Mouse (Mus musculus) heart, adult 2 months (tissue): Measurements from ENCODE around the gene Smpd1. TPM values are rescaled to one million over a fixed set of nuclear protein-coding genes. Genes with fewer than 3 reads are reported as not detected.
A peak's percentile ranks its signal among the peaks of the same experiment; 100 is the strongest.

ENCODE experiments used
- DNase-seq, 2 experiments: peaks; one replicate each; pipeline ENCODE4 v3.0.0; 2021
- H3K27ac ChIP-seq: fragments of 200-600 bp; 2 replicates; pipeline ENCODE4 v1.8.1; 2022
- H3K27me3 ChIP-seq: fragments of 200-500 bp; 2 replicates; pipeline ENCODE4 v1.6.1; 2012; ENCODE audit warnings: mild to moderate bottlenecking, low read length, inconsistent platforms, mixed read lengths; ENCODE audit not compliant: control insufficient read depth, insufficient read depth
- H3K36me3 ChIP-seq: fragments of 200-500 bp; 2 replicates; pipeline ENCODE4 v1.6.1; 2012; ENCODE audit warnings: low read length, inconsistent platforms; ENCODE audit not compliant: control insufficient read depth, insufficient read depth
- H3K4me1 ChIP-seq: fragments of 200-500 bp; 2 replicates; pipeline ENCODE4 v1.6.1; 2011; ENCODE audit warnings: low read length; ENCODE audit not compliant: control insufficient read depth, insufficient read depth
- H3K4me3 ChIP-seq: fragments of 200-600 bp; 2 replicates; pipeline ENCODE4 v1.8.1; 2022
- H3K79me2 ChIP-seq: fragments of 200-500 bp; replicated peaks from 2 replicates; pipeline ENCODE4 v1.6.1; 2012; ENCODE audit warnings: mild to moderate bottlenecking, inconsistent platforms, low read length, moderate library complexity, mixed read lengths; ENCODE audit not compliant: control insufficient read depth, insufficient read depth
- H3K9ac ChIP-seq: fragments of 200-500 bp; 2 replicates; pipeline ENCODE4 v1.6.1; 2012; ENCODE audit warnings: low read depth, mild to moderate bottlenecking, control low read depth, inconsistent platforms, low read length, mixed read lengths
- CTCF ChIP-seq: fragments of 200-600 bp; IDR thresholded peaks from 2 replicates; pipeline ENCODE4 v1.8.1; 2022; ENCODE audit warnings: antibody characterized with exemption, mild to moderate bottlenecking, moderate library complexity
- EP300 ChIP-seq: fragments of 200-500 bp; IDR thresholded peaks from 2 replicates; pipeline ENCODE4 v1.6.1; 2011; ENCODE audit warnings: low read depth, low read length, control low read depth; ENCODE audit not compliant: insufficient read depth
- POLR2A ChIP-seq: fragments of 200-500 bp; IDR thresholded peaks from 2 replicates; pipeline ENCODE4 v1.6.1; 2011; ENCODE audit warnings: mild to moderate bottlenecking, low read depth, low read length, control low read depth; ENCODE audit not compliant: insufficient read depth
- WGBS: fragments of 180-500 bp; shearing (Covaris S2); methylation state at CpG from one replicate; pipeline ENCODE4 v1.1.7; 2018; 5-methylcytosine and 5-hydroxymethylcytosine counted together
- intact Hi-C: fragments of 180-260 bp; cut with DNase I; formaldehyde crosslinking; loops from one replicate; pipeline ENCODE4 v1.15.1; 2025
- polyA plus RNA-seq: library from polyadenylated mRNA; depleted of rRNA; stranded (reverse); fragments of >200 nt; gene quantifications from 2 replicates; pipeline ENCODE4 v1.2.3, GENCODE M21; 2012
- total RNA-seq, 2 experiments: library from RNA; stranded (reverse); gene quantifications; 2 replicates each; pipeline ENCODE4 v1.2.3; 2021

Smpd1 gene
- total and polyA plus RNA-seq, 3 experiments, result 154 to 190 (median 186) TPM

GRCm38 (mm10) chr7:105572949-105573348 is 18.8 kb downstream of the Smpd1 start:
- WGBS, result 94% methylated on average over 8 of the region's 8 CpGs
- Histone ChIP-seq H3K4me1 (no peaks in the 10 kb centered on the region; the same call in none of the 2 replicates), H3K9ac (no peak overlapping the region), H3K4me3 (no peak overlapping the region), H3K36me3 (no peaks in the 10 kb centered on the region), H3K79me2 (0 out of 2 replicates have a peak, but pooled peaks cover 1% of the 10 kb centered on the region), H3K27me3 (no peaks in the 10 kb centered on the region), H3K27ac (no peak overlapping the region)
- intact Hi-C loops, result no loop called here
- no peak for DNase-seq
- TF ChIP-seq EP300 (no peak), CTCF (no peak), POLR2A (no peak)

- Histone ChIP-seq H3K27ac (no peak overlapping the region), H3K79me2 (0 out of 2 replicates have a peak, but pooled peaks cover 1% of the 10 kb centered on the region), H3K36me3 (no peaks in the 10 kb centered on the region), H3K9ac (no peak overlapping the region), H3K27me3 (no peaks in the 10 kb centered on the region), H3K4me3 (no peak overlapping the region), H3K4me1 (no peaks in the 10 kb centered on the region; the same call in none of the 2 replicates)
- TF ChIP-seq CTCF, result no peak
- DNase-seq, result no peak
- intact Hi-C loops, result no loop called here
- WGBS, result 81% methylated on average over 4 of the region's 4 CpGs
Observed at GRCm38 (mm10) chr7:105574537-105574936, 20.4 kb downstream of the Smpd1 start.

DNA sequence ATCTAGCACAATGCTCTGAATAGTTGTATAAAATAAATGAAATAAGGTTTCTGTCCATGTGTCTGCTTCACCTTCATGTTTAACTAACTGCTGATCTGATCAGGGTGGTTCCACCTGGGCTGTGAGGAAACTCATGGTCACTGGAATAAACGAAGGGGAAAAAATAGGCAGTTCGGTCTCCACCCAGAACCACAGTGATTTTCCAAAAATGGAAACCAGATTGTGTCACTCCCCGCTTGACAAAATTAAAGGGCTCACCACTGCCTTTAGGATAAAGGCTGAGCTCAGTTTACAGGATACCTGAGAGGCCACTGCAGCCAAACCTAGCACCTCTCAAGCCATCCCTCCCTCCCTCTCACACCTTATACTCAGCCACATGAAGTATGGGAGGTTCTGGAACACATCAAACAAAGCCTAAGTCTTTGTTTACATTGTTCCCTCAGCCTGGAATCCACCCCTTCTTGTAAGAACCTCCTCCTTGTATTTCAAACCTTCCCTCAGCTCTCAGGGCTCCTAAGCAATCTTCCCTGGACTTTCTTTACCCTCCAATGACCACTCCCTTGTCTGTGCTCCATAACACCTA is 22.1 kb downstream of the Smpd1 start:
- WGBS, result 41% methylated on average over 3 of the region's 3 CpGs
- DNase-seq, result no peak

DNA sequence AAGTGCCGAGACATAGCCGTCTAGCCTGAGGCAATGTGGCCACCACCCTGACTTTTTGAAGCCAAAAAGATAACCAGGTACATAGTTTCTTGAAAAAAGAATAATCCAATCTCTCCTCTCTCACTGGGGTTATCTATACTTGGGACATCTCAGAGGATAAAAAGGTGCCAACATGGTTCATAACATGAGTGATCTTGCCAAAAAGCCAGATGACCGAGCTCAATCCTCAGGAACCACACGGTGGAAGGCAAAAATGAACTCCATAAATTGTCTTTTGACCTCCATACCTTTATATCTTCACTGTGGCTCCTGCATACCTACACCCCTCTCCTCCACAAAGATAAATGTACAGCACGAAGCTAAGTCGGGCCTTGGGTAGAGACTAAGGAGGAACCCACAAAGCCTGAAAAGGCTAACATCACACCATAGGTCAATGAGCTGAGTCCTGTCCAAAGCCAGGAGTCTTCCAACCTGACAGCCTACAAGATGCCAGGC is 23.3 kb downstream of the Smpd1 start:
- H3K27ac ChIP-seq, result no peak overlapping the region
- H3K9ac ChIP-seq, result no peak overlapping the region
- intact Hi-C loops, result no loop called here
- TF ChIP-seq CTCF, result no peak
- no peak for TF ChIP-seq EP300
- TF ChIP-seq POLR2A, result no peak
- peaks cover 1% of the 10 kb centered on the region for H3K4me1 ChIP-seq
- H3K4me3 ChIP-seq, result no peak overlapping the region
- no peaks in the 10 kb centered on the region for H3K36me3 ChIP-seq
- WGBS, result 88% methylated on average over 6 of the region's 6 CpGs
- H3K27me3 ChIP-seq, result no peaks in the 10 kb centered on the region
- DNase-seq, result no peak
- H3K79me2 ChIP-seq, result 0 out of 2 replicates have a peak, but pooled peaks cover 1% of the 10 kb centered on the region

More for the DNA sequence above, 22.1 kb downstream of the Smpd1 start:
- intact Hi-C loops, result no loop called here
- no peak overlapping the region for H3K27ac ChIP-seq
- 0 out of 2 replicates have a peak, but pooled peaks cover 1% of the 10 kb centered on the region for H3K79me2 ChIP-seq
- H3K4me3 ChIP-seq, result no peak overlapping the region
- H3K4me1 ChIP-seq, result peaks cover 1% of the 10 kb centered on the region
- no peaks in the 10 kb centered on the region for H3K36me3 ChIP-seq
- H3K9ac ChIP-seq, result no peak overlapping the region
- no peaks in the 10 kb centered on the region for H3K27me3 ChIP-seq
- TF ChIP-seq EP300 (no peak), POLR2A (no peak)

GRCm38 (mm10) chr7:105578481-105578880 is 24.3 kb downstream of the Smpd1 start:
- H3K4me3 ChIP-seq, result no peak overlapping the region
- H3K4me1 ChIP-seq, result peaks cover 1% of the 10 kb centered on the region
- intact Hi-C loops, result no loop called here
- 65% methylated on average over 2 of the region's 2 CpGs for WGBS
- no peak overlapping the region for H3K27ac ChIP-seq
- no peaks in the 10 kb centered on the region for H3K36me3 ChIP-seq
- H3K27me3 ChIP-seq, result no peaks in the 10 kb centered on the region
- no peak overlapping the region for H3K9ac ChIP-seq
- DNase-seq, result no peak
- no peak for TF ChIP-seq POLR2A
- TF ChIP-seq EP300, result no peak
- TF ChIP-seq CTCF, result no peak
- 0 out of 2 replicates have a peak, but pooled peaks cover 1% of the 10 kb centered on the region for H3K79me2 ChIP-seq

GRCm38 (mm10) chr7:105580627-105581089 is 26.5 kb downstream of the Smpd1 start:
- H3K27ac ChIP-seq, result peak overlapping the region; percentile 91
- H3K36me3 ChIP-seq, result no peaks in the 10 kb centered on the region
- TF ChIP-seq CTCF (no peak), POLR2A (no peak), EP300 (no peak)
- H3K9ac ChIP-seq, result peak overlapping the region; percentile 83
- WGBS, result 4% methylated on average over 16 of the region's 22 CpGs
- H3K4me1 ChIP-seq, result peaks cover 1% of the 10 kb centered on the region
- intact Hi-C loops, result loop anchor here (2.0 kb wide), 2 partner anchors 26 to 70 kb away; partner anchors contain the start of genes Dnhd1 and Smpd1
- no peaks in the 10 kb centered on the region for H3K79me2 ChIP-seq
- peak overlapping the region; percentile 94 for H3K4me3 ChIP-seq
- DNase-seq, result no peak
- no peaks in the 10 kb centered on the region for H3K27me3 ChIP-seq
